Mouse (Mus musculus): Measurements from ENCODE around the gene Anapc7. TPM values are rescaled to one million over a fixed set of nuclear protein-coding genes. Genes with fewer than 3 reads are reported as not detected.
"Not testable (repeated sequence)": the region's sequence is repeated elsewhere in the genome, so short reads cannot be mapped to it uniquely, and the experiment has no call there.

The Anapc7 gene
- total RNA-seq, 2 experiments from 2014 or later = 27.6 to 28.1 TPM

GRCm38 (mm10) chr5:122449946-122450345 is 28.5 kb downstream of the Anapc7 start:
- no peak for DNase-seq (ENCODE audit: extremely low spot score in 1 of 2, low spot score in 1 of 2)

GRCm38 (mm10) chr5:122450913-122451317 is 29.4 kb downstream of the Anapc7 start:
- DNase-seq (ENCODE audit: extremely low spot score in 1 of 2, low spot score in 1 of 2) = no peak

GRCm38 (mm10) chr5:122451324-122451723 is 29.8 kb downstream of the Anapc7 start:
- no peak for DNase-seq (ENCODE audit: extremely low spot score in 1 of 2, low spot score in 1 of 2)

DNA sequence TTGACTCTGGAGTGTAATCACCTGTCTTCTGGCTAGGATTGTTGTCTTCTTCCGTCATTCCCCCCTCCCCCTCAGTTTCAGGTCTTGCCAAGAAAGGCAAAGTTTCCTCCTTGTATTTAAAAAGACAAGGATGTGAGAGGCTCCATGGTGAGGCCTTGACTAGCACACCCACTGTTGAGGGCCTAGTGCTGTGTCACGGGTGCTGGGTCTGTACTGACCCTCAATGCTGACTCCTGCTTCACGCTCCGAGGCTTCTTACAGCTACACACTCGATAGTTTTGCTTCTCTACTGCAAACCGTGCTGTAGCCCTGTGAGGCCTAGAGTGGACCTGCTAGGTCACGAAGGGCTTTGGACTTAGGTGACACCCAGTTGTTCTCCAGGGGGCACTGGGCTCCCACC is 30.7 kb downstream of the Anapc7 start:
- DNase-seq (ENCODE audit: extremely low spot score in 1 of 2, low spot score in 1 of 2) = no peak

DNA sequence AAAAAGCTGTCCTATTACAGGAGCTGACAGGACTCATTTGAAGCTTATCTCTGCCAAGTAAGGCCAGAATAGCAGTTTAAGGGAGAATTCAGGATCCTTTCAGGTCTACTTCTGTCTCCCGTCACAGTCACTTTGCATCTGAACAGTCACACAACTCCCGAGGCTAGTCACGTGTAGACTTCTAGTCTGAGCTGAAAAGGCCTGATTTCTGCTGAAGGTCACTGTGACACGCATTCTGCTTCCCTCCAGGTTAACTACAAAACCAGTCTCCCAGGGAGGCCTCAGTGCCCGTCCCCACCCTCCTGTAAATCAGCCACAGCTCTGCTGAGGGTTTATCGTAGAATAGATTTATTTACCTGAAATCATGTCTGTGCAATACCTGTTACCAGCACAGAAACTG is 31.7 kb downstream of the Anapc7 start:
- DNase-seq (ENCODE audit: extremely low spot score in 1 of 2, low spot score in 1 of 2) = no peak

DNA sequence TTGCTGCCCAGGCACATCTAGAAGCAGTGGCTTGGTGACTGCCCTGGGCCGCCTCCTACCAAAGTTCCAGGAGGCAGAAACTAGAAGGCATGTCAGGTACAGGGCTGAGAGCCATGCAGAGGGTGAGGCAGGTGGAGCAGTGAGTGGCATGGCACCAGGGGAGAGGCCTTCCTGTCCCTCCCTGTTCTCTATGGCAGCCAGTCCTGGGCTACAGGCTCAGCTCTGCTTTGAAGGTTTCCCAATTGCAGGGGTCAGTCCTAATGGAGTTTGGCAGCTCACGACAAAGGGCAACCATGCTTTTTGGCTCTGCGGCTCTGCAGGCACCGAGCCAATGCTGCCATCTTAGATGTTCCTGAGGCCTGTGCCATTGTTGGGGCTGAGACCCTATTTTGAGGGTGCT is 32.9 kb downstream of the Anapc7 start:
- no peak for DNase-seq (ENCODE audit: extremely low spot score in 1 of 2, low spot score in 1 of 2)

- no peak for DNase-seq (ENCODE audit: extremely low spot score in 1 of 2, low spot score in 1 of 2)
These were observed 33.4 kb downstream of the Anapc7 start for GRCm38 (mm10) chr5:122454883-122455282.

DNA sequence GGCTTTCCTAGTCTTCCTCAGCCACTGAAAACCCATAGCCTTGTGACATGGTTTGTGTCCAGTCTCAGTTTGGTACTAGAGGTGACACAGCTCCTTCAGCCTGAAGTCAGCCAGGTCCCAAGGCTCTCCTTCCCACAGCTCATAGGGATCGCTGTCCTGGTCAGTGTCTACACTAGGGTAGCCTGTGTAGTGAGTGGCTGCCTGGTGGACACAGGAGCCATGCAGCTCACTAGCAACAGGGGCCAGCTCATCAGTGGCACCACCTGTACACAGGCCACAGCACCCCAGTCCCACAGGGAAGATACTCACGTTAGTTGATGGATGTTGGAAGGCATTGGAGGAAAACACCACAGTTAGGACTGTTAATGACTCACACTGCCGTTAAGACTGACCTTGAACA is 34.1 kb downstream of the Anapc7 start:
- no peak for DNase-seq (ENCODE audit: extremely low spot score in 1 of 2, low spot score in 1 of 2)

DNA sequence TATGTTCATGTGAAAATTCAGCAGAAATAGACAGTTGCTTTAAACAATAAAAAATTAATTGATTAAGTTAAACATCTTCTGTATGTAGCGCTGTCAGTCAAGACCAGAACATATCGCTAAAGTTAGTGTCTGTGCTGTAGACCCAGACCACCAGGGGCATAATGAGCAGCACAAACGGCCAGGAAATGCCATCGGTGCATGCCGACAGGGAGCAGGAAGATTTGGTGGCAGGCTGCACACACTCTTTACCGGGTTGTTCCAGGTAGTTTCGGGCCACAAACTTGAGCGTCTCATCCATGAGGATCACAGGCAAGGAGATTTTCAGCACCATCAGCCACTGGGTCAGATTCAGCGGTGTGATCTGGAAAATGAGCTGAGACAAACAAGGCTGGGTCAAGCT is 35.6 kb downstream of the Anapc7 start:
- not testable (repeated sequence) for DNase-seq (ENCODE audit: extremely low spot score in 1 of 2, low spot score in 1 of 2)

DNA sequence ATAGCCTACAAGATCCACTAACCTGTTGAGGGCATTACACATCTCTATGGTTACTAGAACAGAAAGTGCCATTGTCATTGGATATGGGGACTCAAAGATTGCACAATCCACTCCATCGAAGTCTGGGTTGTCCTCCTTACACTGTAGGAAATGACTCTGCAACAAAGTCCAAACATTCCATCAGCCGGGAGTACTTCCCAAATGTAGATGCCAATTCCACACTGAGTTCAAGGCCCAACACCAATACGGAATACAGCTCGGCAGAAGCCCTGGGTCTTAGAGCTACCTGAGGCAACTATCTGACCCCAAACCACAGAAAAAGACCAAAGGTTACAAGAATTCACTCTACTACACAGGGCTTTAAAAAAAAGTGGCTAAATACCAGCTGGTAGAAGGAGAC is 36.6 kb downstream of the Anapc7 start:
- no peak for DNase-seq (ENCODE audit: extremely low spot score in 1 of 2, low spot score in 1 of 2)

DNA sequence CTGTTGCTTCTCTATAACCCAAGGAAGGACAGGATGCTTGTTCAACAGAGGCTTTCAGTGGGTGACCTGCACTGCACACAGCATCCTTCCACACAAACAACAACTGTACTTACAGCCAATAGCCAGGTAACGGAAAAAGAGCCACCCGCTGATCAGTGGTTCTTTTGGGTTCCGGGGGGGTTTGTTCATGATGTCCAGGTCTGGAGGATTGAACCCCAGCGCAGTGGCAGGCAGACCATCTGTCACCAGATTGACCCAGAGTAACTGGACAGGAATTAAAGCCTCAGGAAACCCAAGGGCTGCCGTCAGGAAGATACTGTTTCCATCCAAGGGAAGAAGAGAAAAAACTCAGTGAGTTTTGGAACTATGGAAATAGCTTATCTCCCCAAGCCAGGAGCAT is 37.8 kb downstream of the Anapc7 start:
- no peak for DNase-seq (ENCODE audit: extremely low spot score in 1 of 2, low spot score in 1 of 2)

GRCm38 (mm10) chr5:122460656-122461055 is 39.2 kb downstream of the Anapc7 start:
- DNase-seq (ENCODE audit: extremely low spot score in 1 of 2, low spot score in 1 of 2) = no peak

GRCm38 (mm10) chr5:122461431-122461830 is 39.9 kb downstream of the Anapc7 start:
- no peak for DNase-seq (ENCODE audit: extremely low spot score in 1 of 2, low spot score in 1 of 2)

GRCm38 (mm10) chr5:122471658-122472057 is 50.2 kb downstream of the Anapc7 start:
- no peak for DNase-seq (ENCODE audit: extremely low spot score in 1 of 2, low spot score in 1 of 2)

DNA sequence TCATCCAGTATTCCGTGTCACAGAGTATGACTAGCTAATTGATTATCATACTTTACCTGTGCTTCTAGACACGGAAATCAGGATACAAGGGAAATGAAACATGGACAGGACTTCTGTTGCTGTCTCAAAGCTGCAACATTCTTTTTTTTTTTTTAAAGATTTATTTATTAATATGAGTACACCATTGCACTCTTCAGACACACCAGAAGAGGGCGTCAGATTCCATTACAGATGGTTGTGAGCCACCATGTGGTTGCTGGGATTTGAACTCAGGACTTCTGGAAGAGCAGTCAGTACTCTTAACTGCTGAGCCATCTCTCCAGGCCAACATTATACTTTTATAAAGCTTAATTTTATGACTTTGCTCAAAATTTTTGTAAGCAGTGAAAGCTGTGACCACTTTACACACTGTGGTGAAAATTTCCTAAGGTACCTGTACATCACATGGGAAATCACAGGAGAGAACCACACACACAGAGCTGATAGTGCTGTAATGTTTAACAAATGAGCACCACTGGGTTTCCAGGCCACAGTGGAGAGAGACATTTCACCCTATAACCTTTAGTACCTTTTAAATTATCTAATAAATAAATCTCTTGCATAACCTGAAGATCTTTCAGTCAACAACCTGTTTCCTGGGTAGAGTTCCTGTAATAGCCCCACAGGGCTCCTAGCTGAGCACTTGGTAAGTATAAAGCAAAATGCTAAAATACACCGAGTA is 53.3 kb downstream of the Anapc7 start:
- no peak for DNase-seq (ENCODE audit: extremely low spot score in 1 of 2, low spot score in 1 of 2)

GRCm38 (mm10) chr5:122476078-122476477 is 54.6 kb downstream of the Anapc7 start:
- DNase-seq (ENCODE audit: extremely low spot score in 1 of 2, low spot score in 1 of 2) = no peak

DNA sequence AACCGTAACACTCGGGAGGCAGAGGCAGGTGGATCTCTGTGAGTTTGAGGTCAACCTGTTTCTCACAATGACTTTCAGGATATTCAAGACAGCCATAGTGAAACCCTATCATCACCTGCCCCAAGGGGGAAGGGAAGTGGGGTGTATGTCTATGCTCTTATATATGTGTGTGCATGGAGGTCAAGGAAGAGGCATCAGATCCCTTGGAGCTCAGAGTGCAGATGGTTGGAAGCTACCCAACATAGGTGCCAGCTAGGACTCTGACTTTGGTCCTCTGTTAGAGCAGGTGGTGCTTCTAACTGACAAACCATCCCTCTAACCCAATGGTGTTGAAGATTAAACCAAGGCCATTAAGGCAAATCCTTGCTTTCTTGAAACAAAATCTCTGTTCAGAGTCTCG is 56.0 kb downstream of the Anapc7 start:
- no peak for DNase-seq (ENCODE audit: extremely low spot score in 1 of 2, low spot score in 1 of 2)

DNA sequence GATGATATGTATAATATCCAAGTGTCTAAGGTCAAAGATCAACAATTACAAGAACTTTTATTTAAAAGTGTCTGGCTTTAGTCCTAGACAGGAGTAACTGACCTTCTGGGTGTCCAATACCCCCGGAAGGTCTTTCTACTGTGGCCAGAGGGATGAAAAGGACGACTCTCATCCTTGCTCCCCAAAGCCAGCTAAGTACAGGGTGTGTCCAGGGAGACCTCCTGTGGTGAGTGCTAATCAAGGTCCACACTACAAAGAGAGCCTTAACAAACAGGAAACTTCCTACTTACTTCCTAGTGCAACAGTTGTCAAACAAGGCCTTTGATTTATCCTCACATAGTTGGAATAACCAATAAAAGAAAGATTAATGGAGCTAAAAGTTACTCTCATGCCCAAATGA is 57.6 kb downstream of the Anapc7 start:
- no peak for DNase-seq (ENCODE audit: extremely low spot score in 1 of 2, low spot score in 1 of 2)

GRCm38 (mm10) chr5:122481844-122482243 is 60.4 kb downstream of the Anapc7 start:
- no peak for DNase-seq (ENCODE audit: extremely low spot score in 1 of 2, low spot score in 1 of 2)

DNA sequence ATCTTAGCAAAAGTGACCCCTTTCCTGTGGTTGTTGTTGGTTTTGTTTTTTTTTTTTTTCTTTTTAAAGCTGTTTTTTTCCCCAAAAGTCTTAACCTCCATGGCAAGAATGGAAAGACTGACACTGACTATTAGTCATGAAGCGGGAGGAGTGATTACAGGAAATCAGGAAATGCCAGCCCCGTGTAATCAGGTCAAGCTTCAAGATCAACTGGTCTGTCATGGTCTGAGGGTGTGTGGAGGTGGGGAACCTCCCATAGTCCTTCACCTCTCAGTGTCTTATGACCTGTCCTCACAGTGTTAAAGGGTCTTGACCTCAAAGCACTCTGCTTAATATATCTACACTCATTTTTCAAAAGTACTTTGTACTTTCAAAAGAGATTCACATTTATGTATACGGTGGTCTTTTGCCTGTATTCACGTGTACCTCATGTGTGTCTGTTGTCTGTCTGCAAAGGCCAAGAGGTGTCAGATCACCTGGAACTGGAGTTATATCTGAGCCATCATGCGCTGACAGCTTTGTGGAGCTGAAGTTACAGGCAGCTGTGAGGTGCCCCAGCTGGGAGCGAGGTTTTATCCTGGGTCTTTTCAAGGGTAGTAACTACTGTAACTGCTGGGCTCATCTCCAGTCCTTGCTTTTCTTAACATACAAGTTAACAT is 61.4 kb downstream of the Anapc7 start:
- no peak for DNase-seq (ENCODE audit: extremely low spot score in 1 of 2, low spot score in 1 of 2)

- not testable (repeated sequence) for DNase-seq (ENCODE audit: extremely low spot score in 1 of 2, low spot score in 1 of 2)
These were observed 64.8 kb downstream of the Anapc7 start for GRCm38 (mm10) chr5:122486243-122486642.

- DNase-seq (ENCODE audit: extremely low spot score in 1 of 2, low spot score in 1 of 2) = no peak
These were observed 66.3 kb downstream of the Anapc7 start for GRCm38 (mm10) chr5:122487825-122488224.

All from layer of hippocampus, postnatal 25 days (tissue).